Mouse (Mus musculus) liver, adult 10 weeks (tissue): ENCODE data around the gene 4933425L06Rik. TPM values are rescaled to one million over a fixed set of nuclear protein-coding genes. Genes with fewer than 3 reads are reported as not detected.

Experiments used
- polyA plus RNA-seq: library from polyadenylated mRNA; stranded (reverse); fragments of 350-450 nt; fragmentation: Illumina TruSeq; extraction: RNeasy Lipid Tissue Mini Kit (QIAGEN cat#74804); gene quantifications from one replicate; pipeline ENCODE4 v1.2.3, GENCODE M21; 2014; ENCODE audit warnings: low read depth, low replicate concordance

4933425L06Rik gene
- polyA plus RNA-seq: not detected

GRCm38 (mm10) chr13:105081862-105082261 is at the start of gene 4933425L06Rik:
4933425L06Rik (plus strand) TSS chr13:105082122.

GRCm38 (mm10) chr13:105054181-105054940 is 27.6 kb upstream of the 4933425L06Rik start, which contains the start of gene Rgs7bp:
Rgs7bp (minus strand) TSS chr13:105054930.

Other genes with a start within 250 kb of the 4933425L06Rik start
- gene Shisal2b, start 218.2 kb upstream of the 4933425L06Rik start, polyA plus RNA-seq: not detected
- gene Rgs7bp, start 27.2 kb upstream of the 4933425L06Rik start, polyA plus RNA-seq: 0.95 TPM
- gene Rnf180, start 212.7 kb downstream of the 4933425L06Rik start, polyA plus RNA-seq: 0.56 TPM